Mouse (Mus musculus) B cell, adult 2 months (primary cell): ENCODE measurements around the gene Apol8.
A peak's percentile ranks its signal among the peaks of the same experiment; 100 is the strongest.

Experiments
- DNase-seq, 2 experiments: peaks; one replicate each; pipeline ENCODE4 v3.0.0; 2022

The Apol8 gene

DNA sequence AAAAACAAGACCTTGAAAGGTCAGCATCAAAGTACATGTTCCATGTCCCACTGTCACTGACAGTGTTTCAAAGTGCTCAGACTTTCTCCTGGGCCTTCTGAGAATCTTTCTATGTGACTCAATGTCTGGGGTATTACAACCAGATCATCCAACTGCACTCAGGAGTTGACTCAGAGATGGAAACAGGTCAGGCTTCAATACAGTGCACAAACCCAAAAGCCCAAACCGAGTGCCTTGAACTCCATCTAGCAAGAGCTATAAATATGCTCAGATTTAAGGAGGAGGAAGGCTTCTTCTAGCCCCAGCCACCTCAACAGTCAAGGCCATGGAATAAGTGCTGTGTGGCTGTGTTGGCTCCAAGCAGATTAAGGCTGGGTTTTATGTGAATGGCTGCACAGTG, 29.0 kb upstream of the Apol8 start:
- no peak for DNase-seq

DNA sequence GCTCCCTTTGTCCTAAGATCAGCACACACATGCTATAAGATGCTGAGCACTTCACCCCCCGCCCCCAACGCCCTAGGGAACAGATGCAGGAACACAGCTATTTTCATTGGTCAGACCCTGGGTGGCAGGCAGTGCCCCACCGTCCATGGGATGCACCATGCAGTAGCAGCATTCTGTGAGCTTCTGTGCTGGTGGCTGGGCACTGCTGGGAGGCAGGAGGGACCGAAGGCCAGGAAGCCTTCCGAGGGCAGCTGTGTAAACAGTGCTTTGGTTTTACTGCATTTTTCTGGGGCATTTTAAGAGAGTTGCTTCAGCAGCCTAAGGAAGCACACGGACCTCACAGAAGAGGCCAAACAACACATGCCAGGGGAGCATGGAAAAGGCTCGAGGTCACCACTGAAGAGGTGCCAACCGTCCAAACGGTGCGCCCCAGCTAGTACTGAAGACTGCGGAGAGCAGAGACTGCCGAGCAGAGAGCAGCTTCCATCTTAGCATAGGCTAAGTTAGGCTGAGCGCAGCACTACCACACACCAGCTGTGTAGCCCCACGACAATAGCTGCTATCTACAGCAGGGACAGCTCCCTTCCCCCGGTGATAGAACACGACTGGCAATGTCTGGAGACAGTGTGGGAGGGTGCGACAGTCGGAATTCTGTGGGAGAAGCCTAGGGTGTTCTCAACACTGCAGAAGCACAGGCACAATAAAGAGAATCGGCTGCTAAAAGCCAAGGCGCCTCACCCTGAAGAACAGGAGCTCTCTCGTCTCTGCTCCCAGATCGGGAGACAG, 27.4 kb upstream of the Apol8 start:
- DNase-seq = no peak

DNA sequence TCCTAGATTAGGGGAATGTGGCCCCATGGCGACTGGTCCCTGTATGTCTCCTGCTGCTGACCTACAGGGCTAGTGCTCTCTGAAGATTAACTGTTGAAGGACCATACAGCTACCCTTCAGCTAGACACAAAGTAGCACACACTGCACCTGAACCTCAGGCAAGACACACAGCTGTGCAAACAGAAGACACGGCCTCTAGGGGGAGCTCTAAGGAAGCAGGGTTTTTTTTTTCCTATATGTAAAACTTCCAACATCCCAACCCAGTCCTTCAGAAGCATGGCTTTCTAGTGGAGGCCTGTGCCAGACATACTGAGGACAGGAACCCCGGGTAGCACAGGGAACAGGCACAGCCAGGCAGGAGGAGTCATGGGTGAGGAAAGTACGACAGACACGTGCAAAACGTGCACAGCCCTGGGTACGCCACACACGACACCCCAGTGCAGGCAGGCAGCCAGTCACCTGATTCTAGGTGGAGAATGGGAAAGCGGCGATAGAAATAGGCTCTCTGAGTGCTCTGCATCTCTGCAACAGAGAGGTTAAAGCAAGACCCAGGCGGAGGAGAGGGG, 25.7 kb upstream of the Apol8 start:
- peak; percentile 64 to 68 for DNase-seq

DNA sequence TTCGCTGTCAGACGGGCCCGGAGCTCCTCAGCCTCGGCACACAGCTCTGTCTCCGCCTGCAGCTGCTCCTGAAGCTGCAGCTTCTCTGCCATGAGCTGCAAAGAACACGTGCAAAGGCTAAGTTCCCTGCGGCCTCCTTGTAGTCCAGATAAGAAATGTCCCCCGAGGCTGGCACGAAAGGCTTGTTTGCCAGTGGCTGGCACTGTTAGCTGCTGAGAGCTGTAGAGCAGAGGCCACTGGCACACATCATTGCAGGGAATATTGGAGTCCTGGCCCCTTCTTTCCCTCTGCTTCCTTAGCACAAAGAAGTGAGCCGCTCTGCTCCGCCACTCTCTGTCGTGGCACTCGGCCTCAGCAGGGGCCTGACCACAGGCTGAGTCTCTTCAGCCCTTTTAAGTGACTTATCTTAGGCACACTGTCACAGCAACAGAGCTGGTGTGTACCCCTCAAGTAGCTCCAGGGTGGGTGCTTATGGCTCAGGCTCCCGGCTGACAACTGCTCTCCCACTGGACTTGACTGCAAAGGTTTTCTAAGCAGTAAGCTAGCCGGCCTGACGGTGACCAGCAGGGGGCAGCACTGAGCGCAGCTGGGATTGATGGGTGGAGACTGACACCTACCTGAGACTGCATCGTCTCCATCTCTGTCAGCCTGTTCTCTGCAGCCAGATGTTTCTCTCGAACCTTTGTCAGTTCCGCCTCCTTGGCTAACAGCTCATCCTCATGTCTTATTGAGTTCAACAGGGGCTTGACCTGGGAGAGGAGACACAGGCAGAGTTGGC, 18.6 kb upstream of the Apol8 start:
- DNase-seq = peak; percentile 91 to 92

DNA sequence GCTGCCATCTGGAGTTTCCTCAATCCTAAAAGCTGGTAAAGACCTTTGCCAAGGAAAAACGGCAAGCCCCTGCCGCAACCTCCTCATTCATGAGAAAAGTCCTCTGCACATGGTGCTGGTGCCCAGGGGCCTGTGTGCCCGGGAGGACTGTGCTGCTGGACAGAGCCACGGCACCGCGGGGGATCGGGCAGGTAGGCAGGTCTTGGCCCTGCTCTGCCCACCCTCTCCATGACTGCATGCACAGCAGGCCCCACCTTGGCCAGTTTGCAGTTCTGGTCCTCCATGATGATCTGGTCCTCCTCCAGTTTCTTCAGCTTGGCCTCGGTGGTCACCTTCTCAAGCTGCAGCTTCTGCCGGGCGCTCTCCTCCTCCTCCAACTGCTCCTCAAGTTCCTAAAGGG, 17.5 kb upstream of the Apol8 start:
- no peak for DNase-seq

DNA sequence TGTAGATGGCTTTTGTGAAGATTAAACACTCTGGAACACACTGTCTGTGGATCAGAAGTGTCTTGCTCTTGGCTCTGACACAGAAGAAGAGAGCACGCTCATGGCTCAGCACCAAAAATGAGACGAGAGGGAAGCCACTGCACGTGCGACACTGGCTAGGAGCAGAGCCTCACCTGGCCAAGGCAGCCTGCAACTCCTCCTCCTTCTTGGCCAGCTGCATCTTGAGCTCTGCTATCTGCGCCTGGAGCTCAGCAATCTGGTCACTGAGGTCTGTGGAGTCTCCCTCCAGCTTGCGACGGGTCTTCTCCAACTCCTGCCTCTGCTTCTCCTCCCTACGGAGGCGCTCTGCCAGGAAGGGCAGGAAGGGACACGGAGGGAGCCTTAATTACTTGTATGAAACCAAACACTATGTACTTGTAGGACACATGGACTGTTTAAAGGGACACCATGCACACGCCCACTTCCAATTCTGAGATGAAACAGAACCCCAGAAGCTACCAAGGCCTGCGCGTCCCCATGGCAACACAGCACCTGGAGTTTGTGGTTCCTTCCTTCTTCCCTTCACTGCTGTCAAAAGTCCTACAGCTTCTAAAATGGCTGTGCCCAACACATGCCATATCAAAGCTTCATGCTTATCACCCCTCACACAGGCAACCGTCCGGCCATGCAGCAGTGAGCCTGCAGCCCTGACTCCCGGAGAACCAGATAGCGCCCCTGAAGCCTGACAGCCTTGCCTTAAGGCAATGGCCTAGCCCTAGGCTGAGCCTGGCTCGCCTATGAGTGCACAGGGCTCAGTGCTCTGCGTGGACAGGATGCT, 16.5 kb upstream of the Apol8 start:
- DNase-seq = no peak

DNA sequence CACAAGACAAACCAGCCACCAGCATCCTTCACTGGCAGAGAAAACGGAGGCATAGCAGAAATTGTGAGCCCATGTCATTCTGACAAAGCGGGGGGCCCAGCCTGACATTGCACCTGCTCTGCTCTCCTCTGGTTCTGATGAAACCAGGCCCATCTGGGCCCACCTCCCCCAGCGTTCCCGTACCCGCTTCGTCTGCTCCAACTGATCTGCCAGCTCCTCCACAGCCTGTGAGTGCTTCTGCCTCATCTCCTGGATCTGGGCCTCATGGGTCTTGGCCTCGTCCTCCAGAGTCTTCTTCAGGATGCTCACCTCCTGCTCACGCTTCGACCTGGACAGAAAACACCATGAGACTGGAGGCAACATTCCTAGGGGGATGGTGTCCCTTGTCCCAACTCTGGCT, 14.1 kb upstream of the Apol8 start:
- no peak for DNase-seq

DNA sequence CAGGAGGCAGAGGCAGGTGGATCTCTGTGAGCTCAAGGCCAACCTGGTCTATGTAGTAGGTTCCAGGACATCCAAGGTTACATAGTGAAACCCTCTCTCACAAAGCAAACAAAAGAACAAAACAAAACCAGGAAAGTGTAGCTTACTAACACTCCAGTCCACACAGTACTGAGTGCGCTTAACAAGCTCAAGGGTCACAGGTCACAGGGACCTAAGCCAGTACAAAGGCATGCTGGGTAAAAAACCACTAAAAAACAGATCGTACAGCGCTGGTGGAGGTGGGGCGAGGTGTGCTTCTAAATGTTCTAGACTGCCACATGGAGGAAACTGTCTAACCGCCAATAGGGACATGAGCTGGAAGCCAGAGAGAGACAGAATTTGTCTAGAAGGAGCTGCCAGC, 13.5 kb upstream of the Apol8 start:
- DNase-seq = no peak

DNA sequence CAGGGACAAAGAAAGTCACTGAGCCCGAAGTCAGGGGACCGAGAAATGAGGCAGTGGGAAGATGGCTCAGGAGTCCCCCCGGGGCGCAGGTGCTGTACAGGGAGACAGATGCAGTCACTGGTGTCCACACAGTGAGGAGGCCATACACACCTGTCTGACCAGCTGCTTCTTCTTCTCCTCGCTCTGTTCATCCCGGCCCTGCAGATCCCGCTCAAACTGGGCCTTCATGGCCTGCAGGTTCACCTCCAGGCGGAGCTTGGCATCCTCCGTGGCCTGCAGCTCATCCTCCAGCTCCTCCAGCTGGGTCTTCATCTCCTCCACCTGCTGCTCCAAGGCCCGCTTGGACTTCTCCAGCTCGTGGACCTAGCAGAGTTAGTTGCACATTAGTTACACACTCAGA, 10.2 kb upstream of the Apol8 start:
- DNase-seq = no peak

DNA sequence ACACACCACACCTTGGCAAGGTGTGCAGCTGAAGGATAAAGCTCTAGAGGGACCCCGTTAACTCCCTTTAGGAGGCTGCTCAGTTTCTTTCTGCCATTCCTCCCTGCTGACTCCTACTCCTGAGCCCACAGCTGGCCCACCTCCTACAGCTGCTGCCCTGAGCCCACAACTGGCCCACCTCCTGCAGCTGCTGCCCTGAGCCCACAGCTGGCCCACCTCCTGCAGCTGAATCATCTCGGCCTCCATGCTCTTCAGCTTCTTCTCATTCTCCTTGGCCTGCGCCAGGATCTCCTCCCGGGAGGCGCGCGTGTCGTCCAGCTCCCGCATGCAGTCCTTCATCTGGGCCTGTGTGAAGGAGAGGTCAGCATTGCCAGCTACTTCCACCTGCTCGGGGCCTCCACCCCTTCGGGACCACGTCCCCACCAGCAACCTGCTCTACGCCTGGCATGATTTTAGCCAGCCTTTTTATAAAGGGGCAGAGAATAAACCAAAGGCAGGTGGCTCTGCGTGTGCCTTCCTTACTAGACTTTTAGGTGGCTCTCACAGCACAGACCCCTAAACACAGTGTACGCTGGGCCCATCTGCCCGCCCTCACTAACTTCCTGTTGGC, 8.8 kb upstream of the Apol8 start:
- DNase-seq = no peak

DNA sequence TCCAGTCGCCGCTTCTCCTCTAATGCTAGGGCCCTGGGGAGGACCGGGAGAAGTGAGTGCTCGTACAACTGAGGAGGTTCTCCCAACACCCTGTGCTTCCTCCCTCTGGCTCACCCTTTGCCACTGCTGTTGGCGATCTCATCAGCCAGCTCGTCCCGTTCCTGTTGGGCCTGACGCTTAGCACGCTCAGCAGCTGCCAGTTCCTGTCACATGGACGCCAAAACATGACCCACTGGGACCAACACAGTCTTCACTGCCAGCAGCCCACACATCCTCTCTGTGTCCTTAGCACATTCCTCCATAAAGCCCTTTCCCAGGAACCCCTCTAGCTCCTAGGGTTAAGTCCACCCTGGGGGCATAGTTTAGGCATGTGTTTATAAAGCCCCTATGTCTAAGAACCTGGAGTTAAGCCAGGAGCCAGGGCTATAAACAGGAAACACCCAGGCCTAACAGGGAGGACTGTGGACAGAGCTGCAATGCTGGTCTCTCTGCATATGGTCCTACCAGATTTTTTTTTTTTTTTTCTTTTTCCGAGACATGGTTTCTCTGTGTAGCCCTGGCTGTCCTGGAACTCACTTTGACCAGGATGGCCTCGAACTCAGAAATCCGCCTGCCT, 7.7 kb upstream of the Apol8 start:
- DNase-seq = no peak

DNA sequence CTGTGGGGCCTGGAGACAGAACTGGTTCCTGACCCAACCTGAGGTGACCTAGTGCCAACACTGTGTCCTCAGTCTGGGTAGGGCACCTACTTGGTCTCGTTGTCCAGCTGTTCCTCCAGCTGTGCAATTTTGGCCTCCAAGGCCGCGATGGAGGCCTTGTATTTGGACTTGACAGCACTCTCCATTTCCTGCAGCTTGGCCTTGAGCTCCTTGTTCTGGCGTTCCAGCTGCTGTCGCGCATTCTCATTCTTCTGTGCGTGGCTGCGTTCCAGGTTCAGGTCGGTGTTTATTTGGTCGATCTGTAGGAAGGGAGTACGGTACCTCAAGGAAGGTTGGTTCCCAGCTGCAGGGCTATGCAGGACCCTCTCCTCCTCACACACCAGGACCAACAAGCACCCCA, 6.9 kb upstream of the Apol8 start:
- no peak for DNase-seq

DNA sequence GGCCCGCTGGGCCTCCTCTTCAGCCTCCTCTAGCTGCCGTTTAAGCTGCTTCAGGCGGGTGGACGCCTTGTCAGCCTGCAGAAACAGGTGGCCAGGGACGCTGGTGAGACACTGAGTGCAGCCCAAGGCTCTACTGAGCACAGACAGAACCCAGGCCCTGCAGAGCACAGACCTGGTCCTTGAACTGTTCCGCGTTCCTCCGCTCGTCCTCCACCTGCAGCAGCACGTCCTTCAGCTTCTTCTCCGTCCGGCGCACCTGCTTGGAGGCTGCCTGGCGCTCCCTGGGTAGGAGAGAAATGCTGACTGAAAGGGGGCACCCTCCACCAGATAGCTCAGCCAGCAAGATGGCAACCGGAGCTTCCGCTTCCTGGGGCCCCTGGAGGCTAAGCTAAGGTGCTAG, 6.2 kb upstream of the Apol8 start:
- DNase-seq = no peak

DNA sequence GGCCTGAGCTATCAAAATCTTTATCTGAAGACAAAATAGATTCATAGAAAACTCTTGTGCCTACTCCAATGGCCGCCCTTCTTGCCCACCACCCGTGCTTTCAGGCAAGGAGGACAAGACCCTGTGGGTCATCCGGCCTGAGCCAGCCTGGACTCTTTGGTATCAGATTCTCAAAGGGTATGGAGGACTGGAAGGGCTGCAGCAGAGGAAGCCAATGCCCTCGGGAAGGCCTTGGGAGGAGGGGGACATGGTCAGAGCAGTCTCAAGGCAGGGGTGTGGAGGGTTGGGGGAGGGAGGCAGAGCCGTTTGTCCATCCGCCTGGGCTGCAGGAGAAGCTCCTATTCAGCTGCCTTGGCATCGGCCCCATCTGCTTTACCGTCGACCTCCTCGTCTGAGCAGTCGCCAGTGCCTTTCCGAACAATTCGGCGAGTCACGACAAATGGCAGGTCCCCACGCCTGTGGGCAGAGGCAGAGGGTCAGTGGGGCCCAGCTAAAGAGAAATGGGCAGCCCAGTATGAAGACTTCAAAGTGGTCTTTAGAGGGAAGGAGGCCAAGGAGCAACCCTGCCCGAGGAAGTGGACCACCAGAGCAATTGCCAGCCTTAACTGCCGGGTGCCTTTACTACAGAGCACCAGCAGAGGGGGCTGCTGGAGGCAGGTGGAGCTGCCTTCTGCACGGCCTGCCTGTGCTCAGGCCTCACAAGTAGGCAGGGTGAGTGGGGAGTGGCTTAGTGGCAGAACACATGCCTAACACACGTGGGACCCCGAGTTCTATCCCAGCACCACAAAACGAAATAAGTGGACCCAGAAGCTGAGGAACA, 5.0 kb upstream of the Apol8 start:
- DNase-seq = peak; percentile 66 to 67

DNA sequence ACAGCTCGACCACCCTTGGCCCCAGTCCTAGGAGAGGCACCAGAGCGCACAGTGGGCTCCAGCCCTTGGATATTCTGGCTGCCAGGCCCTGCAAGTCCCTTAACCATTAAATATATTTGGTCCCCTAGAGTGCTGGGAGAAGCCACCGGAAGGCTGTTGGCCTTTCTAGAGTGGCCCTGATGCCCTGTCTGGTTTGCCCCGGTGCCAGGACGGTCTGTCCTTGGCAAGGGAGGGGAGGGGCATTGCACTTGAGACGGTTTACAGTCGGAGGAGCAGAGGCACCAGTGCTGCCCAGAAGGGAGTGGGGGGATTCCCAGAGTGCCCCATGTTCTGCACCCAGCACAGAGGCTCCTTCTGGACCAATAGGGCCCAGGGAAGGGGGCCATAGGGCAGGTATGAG, 4.3 kb upstream of the Apol8 start:
- DNase-seq = no peak

DNA sequence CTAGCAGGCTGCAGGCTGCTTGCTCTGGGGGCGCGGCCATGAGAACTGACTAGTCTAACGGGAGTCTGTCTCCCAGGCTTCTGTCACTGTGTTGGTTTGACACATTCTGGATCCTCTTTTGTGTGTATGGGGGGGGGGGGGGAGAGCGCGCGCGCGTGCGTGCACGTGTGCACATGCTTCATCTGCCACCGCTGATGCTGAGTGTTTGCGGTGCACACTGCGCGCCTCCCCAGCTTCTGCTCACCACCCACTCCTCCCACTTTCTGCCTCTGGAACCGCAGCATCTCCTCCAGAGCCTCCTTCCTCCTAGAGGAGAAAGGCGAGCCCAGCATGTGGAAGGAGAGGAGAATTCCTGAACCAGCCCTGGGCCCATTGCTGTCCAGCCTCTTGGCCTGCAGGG, 3.2 kb upstream of the Apol8 start:
- no peak for DNase-seq

DNA sequence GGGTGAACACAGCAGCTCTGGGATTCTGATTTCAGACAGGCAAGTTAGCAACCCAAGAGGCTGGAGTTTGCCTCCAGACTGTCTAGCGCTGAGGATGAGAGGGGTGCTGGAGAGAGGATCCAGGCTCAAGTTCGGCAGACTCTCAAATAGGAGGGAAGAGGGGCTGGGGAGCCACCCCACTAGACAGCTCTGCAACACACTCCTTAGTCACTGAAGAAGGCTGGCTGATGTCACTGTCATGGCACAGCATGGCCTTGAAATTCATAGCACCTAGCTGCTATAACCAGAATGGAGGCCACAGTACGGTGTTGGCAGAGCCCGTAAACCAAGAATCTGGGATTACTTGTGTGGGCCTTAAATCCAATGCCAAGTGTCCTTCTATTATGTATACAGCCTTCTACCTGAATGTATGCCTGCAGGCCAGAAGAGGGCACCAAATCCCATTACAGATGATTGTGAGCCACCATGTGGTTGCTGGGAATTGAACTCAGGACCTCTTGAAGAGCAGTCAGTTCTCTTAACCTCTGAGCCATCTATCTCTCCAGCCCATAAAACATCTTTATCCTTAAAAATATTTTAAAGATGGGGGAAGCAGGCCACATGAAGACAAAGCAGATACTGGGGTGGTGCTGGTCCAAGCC, 903 bp upstream of the Apol8 start:
- no peak for DNase-seq

DNA sequence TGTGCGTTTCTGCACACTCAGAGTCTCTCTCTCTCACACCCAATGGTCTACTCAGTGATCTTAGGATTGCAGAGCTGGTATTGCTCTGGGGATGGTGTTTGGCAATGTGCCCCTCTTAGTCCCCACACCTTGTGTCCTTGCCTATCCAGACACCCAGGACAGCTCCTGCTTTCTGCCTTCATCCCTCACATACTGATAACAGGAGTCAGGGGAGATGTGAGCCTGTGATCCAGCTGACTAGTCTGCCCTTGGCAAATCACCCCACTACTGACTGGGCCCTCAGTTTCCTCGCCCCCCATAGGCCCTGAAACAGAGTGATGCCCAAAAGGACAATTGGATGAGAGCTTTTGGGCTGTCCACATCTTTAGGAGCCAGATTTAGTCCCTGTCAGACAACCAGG, 722 bp downstream of the Apol8 start:
- DNase-seq = no peak

DNA sequence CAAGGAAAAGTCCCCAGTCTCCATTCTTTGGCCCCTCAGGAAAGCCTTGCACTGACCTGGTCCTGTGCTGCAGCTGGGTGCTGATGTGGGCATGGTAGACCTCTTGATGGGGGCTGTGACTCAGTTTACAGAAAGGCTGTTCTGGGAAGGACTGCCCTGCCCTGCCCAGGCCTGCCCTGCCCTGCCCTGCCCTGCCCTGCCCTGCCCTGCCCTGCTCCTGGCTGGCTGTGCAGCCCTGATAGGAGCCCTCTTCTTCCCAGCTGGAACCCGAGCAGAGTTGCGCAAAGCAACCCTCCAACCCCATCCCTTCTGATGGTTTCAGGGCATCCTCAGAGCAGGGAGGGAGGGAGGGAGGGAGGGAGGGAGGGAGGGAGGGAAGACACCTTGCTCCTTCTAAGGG, 1.7 kb downstream of the Apol8 start:
- no peak for DNase-seq

DNA sequence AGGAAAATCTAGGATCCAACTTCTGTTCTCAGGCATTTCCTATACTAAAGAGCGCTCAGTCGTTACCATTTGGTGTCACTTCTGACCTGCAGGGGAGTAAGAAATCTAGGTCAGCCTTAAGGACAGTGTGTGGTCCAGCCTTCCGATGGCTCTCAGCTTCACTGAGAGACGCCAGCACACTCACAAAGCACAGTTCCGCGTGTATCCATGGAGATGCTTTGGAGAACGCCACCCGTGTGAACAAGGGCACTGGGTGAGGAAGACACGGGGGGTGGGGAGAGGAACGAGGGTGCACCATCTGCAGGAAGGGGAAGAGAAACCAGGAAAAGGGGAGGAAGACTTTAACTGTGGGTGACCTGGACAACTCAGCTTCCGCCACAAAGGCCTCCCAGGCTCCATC, 4.4 kb downstream of the Apol8 start:
- no peak for DNase-seq

DNA sequence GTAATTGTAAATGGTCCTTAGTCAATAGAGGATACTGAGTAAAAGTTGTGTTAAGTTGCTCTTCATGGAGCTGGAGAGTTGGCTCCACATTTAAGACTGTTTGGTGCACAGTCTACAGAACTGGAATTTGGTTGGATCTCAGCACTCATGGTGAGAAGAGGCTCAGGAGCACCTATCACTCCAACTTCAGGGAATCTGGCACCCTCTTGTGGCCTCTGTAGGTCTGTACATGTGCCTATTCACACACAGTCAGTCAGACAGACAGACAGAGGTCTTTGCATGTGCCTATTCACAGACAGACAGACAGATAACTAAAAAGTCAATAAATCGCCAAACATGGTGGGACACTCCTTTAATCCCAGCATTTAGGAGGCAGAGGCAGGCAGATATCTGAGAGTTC, 6.3 kb downstream of the Apol8 start:
- DNase-seq = peak; percentile 52 to 54
